ENCODE assay signal across 8 mouse cellular contexts in the genomic region with DNA sequence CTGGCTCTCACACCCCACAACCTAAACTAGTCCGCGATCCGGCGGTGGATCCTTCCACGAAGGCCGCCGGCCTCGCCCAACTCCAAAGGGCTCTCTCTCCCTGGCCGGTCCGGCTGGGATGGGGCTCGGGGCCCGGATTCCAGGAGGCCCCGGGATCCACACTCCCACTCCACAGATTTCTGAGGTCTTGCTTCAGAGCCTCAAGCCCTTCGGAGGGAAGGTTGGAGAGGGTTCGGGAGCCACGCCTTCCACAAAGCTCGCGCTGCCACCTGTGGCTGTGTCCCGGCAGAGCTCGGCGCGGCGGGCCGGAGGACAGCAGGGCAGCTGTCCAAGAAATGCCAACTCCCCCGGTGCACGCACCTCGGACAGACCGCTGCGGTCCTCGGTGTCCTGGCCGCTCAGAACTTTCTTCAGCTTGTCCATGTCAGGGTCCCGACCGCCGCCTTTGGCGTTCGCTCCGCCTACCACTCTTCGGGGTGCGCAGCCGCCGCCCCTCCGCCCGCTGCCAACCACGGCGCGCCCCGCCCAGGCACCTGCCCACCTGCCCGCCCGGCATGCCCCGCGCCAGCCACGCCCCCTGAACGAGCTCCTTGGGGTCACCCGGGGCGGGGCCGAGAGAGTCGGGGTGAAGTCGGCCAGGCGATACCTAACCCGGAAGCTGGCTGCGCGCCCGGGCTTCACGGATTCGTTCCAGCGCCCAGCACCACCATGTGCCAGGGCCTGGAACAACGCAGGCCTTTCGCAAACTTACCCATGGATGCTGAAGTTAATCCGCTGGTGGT. TPM values are rescaled to one million over a fixed set of nuclear protein-coding genes. Genes with fewer than 3 reads are reported as not detected.
DNase-seq lines count a peak whose midpoint lies in the region; ATAC-seq and TF ChIP-seq lines count a peak whose summit lies in the region.

A gene (minus strand): TSS at position 559 of the 782 bp plus-strand sequence.

- H3K9me3 ChIP-seq in lung, embryonic 15.5 days: no peaks in the 10 kb centered on the region

- DNase-seq in Muller cell, postnatal 12 days (ENCODE audit: inconsistent ontology term): peak; percentile 94
- DNase-seq in cerebellum, adult 9-10 months: peak; percentile 58
- peak; percentile 65 for DNase-seq in forelimb bud, embryonic 11.5 days (ENCODE audit: low read depth, low spot score)
- DNase-seq in heart, postnatal 4 days: peak; percentile 92
- peak; percentile 53 to 75 for DNase-seq in layer of hippocampus, adult 8-10 months (ENCODE audit: low spot score in 2 of 2)
- DNase-seq in thymus, adult 2 months: peak; percentile 98

- H3K27me3 ChIP-seq in lung, embryonic 15.5 days: no peaks in the 10 kb centered on the region
- H3K27me3 ChIP-seq in thymus, adult 2 months (ENCODE audit: control insufficient read depth, insufficient read depth, low read length): no peaks in the 10 kb centered on the region

- no peak for TF ChIP-seq POLR2A in olfactory bulb, adult 2 months (IDR thresholded peaks at IDR 0.05; ENCODE audit: insufficient read depth, low read depth, low read length)
- TF ChIP-seq POLR2A in thymus, adult 2 months (IDR thresholded peaks at IDR 0.05; ENCODE audit: control insufficient read depth, extremely low read depth, insufficient read depth, low read length, poor library complexity): peak; percentile 84

- peak within 1 kb of the TSS; percentile 91 for H3K27ac ChIP-seq in lung, embryonic 15.5 days
- 0 out of 2 replicates have a peak within 1 kb of the TSS, but pooled peaks have one; percentile 8 for H3K27ac ChIP-seq in olfactory bulb, adult 2 months (ENCODE audit: insufficient read depth, low read depth, low read length)
- H3K27ac ChIP-seq in thymus, adult 2 months (ENCODE audit: control insufficient read depth, insufficient read depth, low read length): peak within 1 kb of the TSS; percentile 66

- peak; percentile 93 for ATAC-seq in lung, embryonic 15.5 days (ENCODE audit: borderline replicate concordance, extremely low read depth, low FRiP score, low TSS enrichment)

- peaks cover 16% of the 10 kb centered on the region; the same call in 1 of the 2 replicates for H3K4me1 ChIP-seq in lung, embryonic 15.5 days
- H3K4me1 ChIP-seq in olfactory bulb, adult 2 months (ENCODE audit: control insufficient read depth, insufficient read depth, low read length): peaks cover 15% of the 10 kb centered on the region
- H3K4me1 ChIP-seq in thymus, adult 2 months (replicated peaks; ENCODE audit: control insufficient read depth, insufficient read depth, low read length): peaks cover 20% of the 10 kb centered on the region

- H3K9ac ChIP-seq in lung, embryonic 15.5 days: peak within 1 kb of the TSS; percentile 69

- peak within 1 kb of the TSS; percentile 63 for H3K4me3 ChIP-seq in lung, embryonic 15.5 days
- peak within 1 kb of the TSS; percentile 55 for H3K4me3 ChIP-seq in olfactory bulb, adult 2 months (ENCODE audit: insufficient read depth, low read depth, low read length)
- H3K4me3 ChIP-seq in thymus, adult 2 months (ENCODE audit: control insufficient read depth, insufficient read depth, low read length): peak within 1 kb of the TSS; percentile 97

- under 1% methylated on average over 69 of the region's 69 CpGs for WGBS in lung, embryonic 15.5 days
- under 1% methylated on average over 69 of the region's 69 CpGs for WGBS in olfactory bulb, adult 2 months
- WGBS in thymus, adult 2 months: under 1% methylated on average over 69 of the region's 69 CpGs

- no peaks in the 10 kb centered on the region for H3K36me3 ChIP-seq in lung, embryonic 15.5 days
- no peaks in the 10 kb centered on the region for H3K36me3 ChIP-seq in thymus, adult 2 months (ENCODE audit: control insufficient read depth, insufficient read depth, low read length)

- H3K4me2 ChIP-seq in lung, embryonic 15.5 days: peak within 1 kb of the TSS; percentile 85

- TF ChIP-seq CTCF in olfactory bulb, adult 2 months (IDR thresholded peaks at IDR 0.05; ENCODE audit: insufficient read depth, low read depth, low read length): no peak
- peak; percentile 52; the same call in 1 of the 2 replicates for TF ChIP-seq CTCF in thymus, adult 2 months (IDR thresholded peaks at IDR 0.05; ENCODE audit: borderline replicate concordance, control insufficient read depth, extremely low read depth, insufficient read depth, low read length, poor library complexity)

RNA-seq across cellular contexts. Expression of the gene that starts here (rescaled TPM):
- total RNA-seq in heart, postnatal 4 days (2021): 10 to 100 TPM; 16.6 to 17.4 TPM
- 10 to 100 TPM; 14.1 to 17.6 (median 14.9) TPM for total RNA-seq in layer of hippocampus, adult 8-10 months (2022)
- polyA plus RNA-seq in lung, embryonic 15.5 days (2015; fragmentation: Nextera tagmentation; extraction: Ambion mirVana): 17.2 and 19.2 TPM in 2 replicates
- not detected in 2 replicates for polyA plus RNA-seq in olfactory bulb, adult 2 months (2012; ENCODE audit: insufficient read depth, insufficient read length, low replicate concordance, missing spikeins)
- 93.3 and 102 TPM in 2 replicates for polyA plus RNA-seq in thymus, adult 2 months (2012; rRNA removed)

Comparison
In these comparisons a context has a peak if more than half of its experiments do, and no peak if none do; other contexts are left out.
1. Peak in every context shown above with its lines: DNase-seq, ATAC-seq, H3K4me3 ChIP-seq and H3K27ac ChIP-seq.
2. H3K27ac ChIP-seq: peak in every context shown above with its lines; median percentile 91 in lung, embryonic 15.5 days; 66 in thymus, adult 2 months; 8 in olfactory bulb, adult 2 months.